Mouse (Mus musculus): ENCODE data around the gene Cilp2.

- TF ChIP-seq ZC3H11A (IDR thresholded peaks at IDR 0.05; ENCODE audit: low read depth, low read length): no peak
- TF ChIP-seq CTCF (IDR thresholded peaks at IDR 0.05 in 2 of 3, conservative IDR thresholded peaks at IDR 0.05 in 1 of 3; ENCODE audit: control insufficient read depth in 1 of 3, insufficient read depth in 1 of 3, low read depth in 2 of 3, low read length in 3 of 3, poor library complexity in 1 of 3, severe bottlenecking in 1 of 3): peak; percentile 44 to 47 (median 46)
- TF ChIP-seq POLR2A (IDR thresholded peaks at IDR 0.05; ENCODE audit: control insufficient read depth in 1 of 2, insufficient read depth in 1 of 2, low read depth in 1 of 2, low read length in 2 of 2, poor library complexity in 1 of 2): no peak
- TF ChIP-seq USF1 (IDR thresholded peaks at IDR 0.05; ENCODE audit: low read depth, low read length): no peak
- no peak for TF ChIP-seq MYC (IDR thresholded peaks at IDR 0.05; ENCODE audit: low read depth, low read length)
- TF ChIP-seq MAX (IDR thresholded peaks at IDR 0.05; ENCODE audit: low read length): no peak
- no peak for TF ChIP-seq POLR2AphosphoS5 (IDR thresholded peaks at IDR 0.05; ENCODE audit: borderline replicate concordance, low read depth, low read length)
- TF ChIP-seq KAT2A (conservative IDR thresholded peaks at IDR 0.05; ENCODE audit: low read depth, low read length): no peak
- no peak for TF ChIP-seq EP300 (IDR thresholded peaks at IDR 0.05; ENCODE audit: low read depth in 1 of 2, low read length in 2 of 2)
- no peak for TF ChIP-seq ETS1 (IDR thresholded peaks at IDR 0.05; ENCODE audit: low read depth, low read length)
- TF ChIP-seq ZKSCAN1 (IDR thresholded peaks at IDR 0.05; ENCODE audit: low read depth, low read length): no peak
Observed at GRCm38 (mm10) chr8:69849899-69850298, 37.6 kb downstream of the Cilp2 start.

Data from MEL (cell line).